Mouse (Mus musculus) G1E (cell line): ENCODE measurements around the gene H3f3b.

ENCODE experiments used
- CTCF ChIP-seq: IDR thresholded peaks from 2 replicates; pipeline ENCODE4 v1.5.1; 2012; ENCODE audit warnings: low read depth, low read length, inconsistent platforms, mixed read lengths
- GATA1 ChIP-seq: IDR thresholded peaks from 2 replicates; pipeline ENCODE4 v1.6.1; 2012; ENCODE audit warnings: borderline replicate concordance, low read length, inconsistent platforms, mixed read lengths
- TAL1 ChIP-seq: conservative IDR thresholded peaks from 2 replicates; pipeline ENCODE4 v1.6.1; 2012; ENCODE audit warnings: low read depth, low read length, inconsistent platforms, mixed read lengths

- TF ChIP-seq CTCF = no peak
- no peak for TF ChIP-seq TAL1
- TF ChIP-seq GATA1 = no peak
Measured at GRCm38 (mm10) chr11:116007095-116007850, 20.5 kb downstream of the H3f3b start.
